Mouse (Mus musculus) c-Kit-negative CD71-positive TER-119-positive erythroid progenitor cells, embryonic 14.5 days (primary cell): Measurements from ENCODE around the gene Aif1.

Experiments
- DNase-seq: peaks from one replicate; pipeline ENCODE4 v3.0.0-alpha.2; 2013; ENCODE audit warnings: low read depth, low spot score

The Aif1 gene

DNA sequence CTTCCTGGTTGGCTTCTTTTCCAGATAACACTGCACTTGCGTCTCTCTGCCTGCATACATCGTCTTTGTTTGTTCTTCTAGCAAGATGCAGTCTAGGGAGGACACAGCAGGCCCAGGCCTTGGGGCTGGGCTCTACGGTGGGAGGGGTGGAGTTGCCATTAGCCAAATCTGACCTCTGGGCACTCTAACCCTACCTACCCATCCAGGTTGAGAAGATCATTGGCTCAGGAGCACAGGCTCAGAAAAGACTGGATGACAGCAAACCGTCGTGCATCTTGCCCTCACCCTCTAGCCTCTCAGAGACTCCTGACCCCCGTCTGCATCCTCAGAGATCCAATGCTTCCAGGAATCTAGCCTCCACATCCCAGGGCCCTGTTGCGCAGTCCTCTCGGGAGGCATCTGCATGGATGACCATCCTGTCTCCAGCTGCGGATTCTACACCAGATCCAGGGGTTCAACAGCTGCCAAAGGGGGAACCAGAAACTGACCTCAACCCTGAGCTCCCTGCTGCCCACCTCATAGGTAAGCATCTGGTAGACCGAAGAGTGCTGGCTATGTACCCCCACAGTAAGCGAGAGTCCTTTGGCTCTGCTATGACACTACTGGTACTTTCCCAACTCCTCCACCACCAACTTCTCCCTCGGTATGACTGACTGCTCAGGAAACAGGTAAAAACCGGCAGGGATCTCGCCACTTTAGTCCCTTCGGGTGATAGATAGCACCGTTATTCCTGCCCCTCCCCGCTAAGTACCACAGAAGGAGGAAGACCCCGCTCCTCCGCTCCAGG, 19.2 kb upstream of the Aif1 start:
- no peak for DNase-seq

DNA sequence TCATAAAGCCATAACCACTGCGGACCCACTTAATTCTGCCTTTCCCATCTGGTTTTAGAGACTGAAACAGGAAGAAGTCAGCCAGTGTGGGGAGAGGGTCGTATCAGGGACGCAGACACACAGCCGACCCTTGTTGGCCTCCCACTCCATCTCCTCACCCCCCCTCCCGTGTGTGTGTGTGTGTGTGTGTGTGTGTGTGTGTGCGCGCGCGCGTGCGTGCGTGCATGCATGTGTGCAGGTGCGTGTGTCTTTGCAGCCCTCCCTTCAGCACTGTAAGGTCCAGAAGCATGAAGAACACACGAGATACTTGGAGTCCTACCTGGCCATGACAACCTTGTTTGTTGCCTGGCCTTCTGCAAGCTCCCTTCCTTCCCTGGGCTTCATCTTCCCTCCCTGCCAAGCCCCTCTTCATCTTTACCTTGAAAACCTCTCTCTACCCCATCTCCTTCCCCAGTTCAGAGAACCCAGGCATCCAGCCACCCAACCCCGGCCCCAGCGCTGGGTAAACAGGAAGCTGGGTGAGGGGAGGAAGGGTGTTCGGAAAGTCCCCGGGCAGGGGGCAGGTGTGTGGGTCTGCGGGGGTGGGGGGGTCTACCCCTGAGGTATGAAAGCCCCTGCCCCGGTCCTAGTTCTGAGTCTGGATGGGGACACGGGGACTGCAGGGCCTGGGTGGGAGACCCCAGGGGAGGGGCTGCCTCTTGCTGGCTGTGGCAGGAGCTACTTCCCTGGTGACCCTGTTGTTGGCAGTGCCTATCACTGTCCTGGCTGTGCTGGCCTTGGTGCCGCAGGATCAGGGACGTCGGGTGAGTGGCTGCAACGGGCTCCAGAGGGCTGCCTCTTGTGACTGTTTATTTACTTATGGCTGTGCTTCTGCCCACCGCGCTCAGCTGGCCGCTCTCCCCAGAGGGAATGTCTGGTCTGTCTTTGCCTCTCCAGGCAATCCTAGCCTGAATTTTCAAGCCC, 18.3 kb upstream of the Aif1 start, which contains the start of gene Ltb:
TSS of gene Ltb (plus strand) at position 559 of the 963 bp plus-strand sequence.
- no peak for DNase-seq

DNA sequence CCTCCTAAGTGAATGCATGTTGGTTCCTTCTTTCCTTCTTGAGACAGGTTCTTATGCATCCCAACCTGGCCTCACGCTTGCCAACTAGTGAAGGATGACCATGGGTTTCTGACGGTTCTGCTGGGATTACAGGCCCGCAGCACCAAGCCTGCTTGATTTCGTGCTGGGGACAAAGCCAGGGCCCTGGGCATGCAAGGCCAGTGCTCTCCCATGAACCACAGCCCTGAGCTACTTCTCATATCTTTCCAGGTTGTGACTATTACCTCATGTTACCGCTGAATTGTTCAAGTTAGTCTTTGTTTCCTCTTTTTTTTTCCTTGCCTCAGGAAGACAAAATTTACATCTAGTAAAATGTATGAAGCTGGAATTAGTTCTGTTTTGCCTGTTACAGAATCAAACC, 17.1 kb upstream of the Aif1 start:
- DNase-seq = no peak

DNA sequence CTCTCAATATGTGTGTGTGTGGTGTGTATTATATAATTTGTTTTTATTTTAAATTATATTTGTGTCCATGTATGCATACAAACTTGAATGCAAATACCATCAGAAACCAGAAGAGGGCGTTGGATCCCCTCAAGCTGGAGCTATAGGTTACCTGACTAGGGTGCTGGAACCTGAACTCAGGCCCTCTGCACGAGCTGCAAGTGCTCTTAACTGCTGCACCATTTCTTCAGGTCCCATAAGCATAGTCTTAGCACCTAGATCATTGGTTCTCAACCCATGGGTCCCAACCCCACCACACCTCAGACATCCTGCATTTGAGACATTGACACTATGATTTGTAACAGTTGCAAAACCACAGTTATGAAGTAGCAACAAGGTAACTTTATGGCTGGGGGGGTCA, 15.9 kb upstream of the Aif1 start:
- no peak for DNase-seq

- no peak for DNase-seq
Observed at GRCm38 (mm10) chr17:35190096-35190495, 14.2 kb upstream of the Aif1 start.

DNA sequence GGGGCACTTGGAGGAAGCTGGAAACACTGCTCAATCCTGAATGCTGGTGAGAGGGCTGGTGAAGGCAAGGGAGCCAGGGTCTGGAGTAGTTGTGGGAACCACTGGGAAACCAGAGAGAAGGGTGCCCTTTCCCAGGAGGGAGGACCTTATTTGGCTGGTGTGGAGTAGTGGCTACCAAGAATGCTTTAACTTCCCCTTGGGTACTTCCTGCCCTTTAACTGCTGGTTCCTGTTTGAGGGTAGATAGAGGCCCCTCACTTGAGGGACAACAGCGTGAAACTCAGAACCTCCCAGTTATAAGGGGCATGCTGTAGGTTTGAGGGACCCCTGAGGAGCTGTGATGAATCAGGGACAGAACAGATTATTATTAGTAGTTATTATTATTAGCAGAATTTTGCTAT, 13.3 kb upstream of the Aif1 start:
- no peak for DNase-seq

- no peak for DNase-seq
Observed at GRCm38 (mm10) chr17:35187959-35188610, 12.2 kb upstream of the Aif1 start, which contains the start of gene Lst1. Lst1 (minus strand) TSS chr17:35188439.

DNA sequence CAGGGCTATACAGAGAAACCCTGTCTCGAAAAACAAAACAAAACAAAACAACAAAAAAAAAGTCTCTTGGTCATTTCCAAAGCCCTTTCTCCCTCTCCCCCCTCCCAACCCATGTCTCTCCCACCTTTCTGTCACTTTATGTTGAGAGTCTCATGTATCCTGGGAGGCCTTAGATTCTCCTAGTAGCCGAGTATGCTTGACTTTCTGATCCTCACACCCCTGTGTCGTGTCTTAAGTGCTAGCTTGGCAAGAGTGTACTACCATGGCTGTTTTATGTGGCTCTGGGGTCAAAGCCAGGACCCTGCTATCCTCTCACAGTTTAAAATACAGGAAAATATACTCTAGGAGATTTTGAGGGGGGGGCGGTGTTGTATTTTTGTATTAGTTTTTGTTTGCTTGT, 11.5 kb upstream of the Aif1 start:
- DNase-seq = no peak

GRCm38 (mm10) chr17:35186681-35187080, 10.8 kb upstream of the Aif1 start:
- DNase-seq = no peak

GRCm38 (mm10) chr17:35185639-35186611, 10.1 kb upstream of the Aif1 start:
- no peak for DNase-seq

DNA sequence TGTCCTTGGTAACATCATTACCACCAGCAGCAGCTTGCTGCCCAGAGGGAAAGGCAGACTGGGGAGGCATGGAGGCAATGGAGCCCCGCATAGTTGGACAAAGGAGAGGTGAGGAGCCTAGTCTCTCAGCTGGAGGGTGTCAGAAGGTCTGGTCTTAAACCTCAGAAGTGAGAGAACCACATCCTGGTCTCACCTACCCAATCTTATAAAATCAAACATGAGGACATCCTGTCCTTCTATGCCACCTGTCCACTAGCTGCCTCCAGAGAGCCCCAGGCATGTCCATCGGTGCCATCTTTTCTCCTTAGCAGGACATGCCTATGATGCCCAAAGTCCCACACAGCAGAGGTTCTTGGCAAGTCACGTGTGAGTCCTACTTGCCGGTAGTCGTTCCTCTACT, 4.2 kb upstream of the Aif1 start:
- no peak for DNase-seq

DNA sequence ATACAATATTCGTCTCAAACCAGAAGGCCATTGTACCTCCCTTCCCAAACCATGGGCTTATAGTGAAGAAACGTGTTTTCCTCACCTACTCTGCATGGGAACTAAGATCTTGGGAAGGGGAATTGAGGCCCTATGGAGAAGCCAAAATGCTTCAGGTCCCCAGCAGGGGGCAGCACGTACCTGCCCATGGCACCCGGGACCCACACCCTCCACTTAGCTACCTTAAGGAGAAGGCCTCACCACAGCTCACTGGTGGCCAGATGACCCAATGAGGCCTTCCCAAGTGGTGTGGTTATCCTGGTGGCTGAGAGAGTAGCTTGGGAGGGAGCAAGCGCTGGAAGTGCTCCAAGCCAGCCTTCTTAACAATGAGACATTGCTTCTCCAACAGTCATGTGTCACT, 2.7 kb upstream of the Aif1 start:
- DNase-seq = peak; percentile 30

- no peak for DNase-seq
Observed at GRCm38 (mm10) chr17:35175382-35175781, 486 bp downstream of the Aif1 start.

GRCm38 (mm10) chr17:35174201-35174977, 1.5 kb downstream of the Aif1 start:
- no peak for DNase-seq

GRCm38 (mm10) chr17:35173329-35173728, 2.5 kb downstream of the Aif1 start:
- no peak for DNase-seq

DNA sequence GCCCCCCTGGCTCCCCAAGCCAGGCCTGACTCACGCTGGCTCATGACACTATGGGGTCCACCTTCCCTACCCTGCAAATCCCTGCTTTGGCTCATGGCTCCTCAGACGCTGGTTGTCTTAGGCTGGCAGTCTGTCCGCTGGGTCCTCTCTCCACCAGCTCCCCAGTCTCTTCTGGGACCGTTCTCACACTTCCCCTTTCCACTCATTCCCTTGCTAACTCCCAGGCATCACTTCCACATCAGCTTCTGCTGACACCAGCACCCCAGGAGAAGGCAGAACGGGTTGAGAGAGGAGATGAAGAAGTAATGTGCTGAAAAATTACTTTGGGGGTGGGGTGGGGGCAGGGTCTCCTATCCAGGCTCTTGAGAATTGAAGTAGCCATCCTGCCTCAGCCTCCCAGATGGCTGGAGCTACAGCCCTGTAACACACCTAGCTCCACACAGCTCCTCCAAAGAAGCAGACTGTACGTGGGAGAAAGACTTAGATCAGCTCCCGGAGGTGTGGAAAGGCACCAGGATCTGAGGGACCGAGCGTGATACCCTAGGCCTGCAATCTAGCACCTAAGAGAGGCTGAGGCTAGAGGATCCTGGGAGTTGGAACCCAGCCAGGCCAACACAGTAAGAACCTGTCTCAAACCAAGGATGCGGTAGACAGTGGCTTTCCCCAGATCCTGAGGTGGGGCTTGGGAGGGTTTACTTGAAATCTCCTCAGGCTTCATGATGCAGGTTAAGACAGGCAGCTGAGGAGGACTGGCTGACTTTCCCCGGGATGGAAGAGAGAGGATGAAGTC, 3.2 kb downstream of the Aif1 start:
- no peak for DNase-seq

GRCm38 (mm10) chr17:35168541-35169207, 7.2 kb downstream of the Aif1 start:
- DNase-seq = peak; percentile 48

DNA sequence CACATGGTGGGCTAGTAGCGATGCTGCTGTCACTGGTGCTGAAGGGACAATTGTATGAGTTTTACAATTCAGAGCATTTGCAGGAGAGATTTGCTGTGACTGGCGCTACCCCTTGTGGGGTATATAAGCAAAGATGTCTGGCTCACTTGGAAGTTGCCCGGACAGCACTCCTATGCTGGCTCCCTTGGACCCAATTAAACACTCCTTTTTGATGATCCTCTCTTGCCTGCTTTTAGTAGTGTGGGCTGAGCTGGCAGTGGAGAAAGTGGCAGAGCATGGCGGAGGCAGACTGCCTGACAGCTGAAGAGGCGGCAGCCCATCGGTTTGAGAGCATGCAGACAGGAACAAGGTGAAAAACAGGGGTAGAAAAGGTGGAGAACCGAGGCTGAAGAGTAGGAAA, 8.1 kb downstream of the Aif1 start:
- DNase-seq = no peak
